Mouse (Mus musculus): ENCODE data around the gene Krtap26-1.

GRCm38 (mm10) chr16:88627566-88627965 is 20.0 kb downstream of the Krtap26-1 start, which contains the start of gene 2310079G19Rik:
- TF ChIP-seq CTCF (IDR thresholded peaks at IDR 0.05; ENCODE audit: low read depth) (no peak), EP300 (IDR thresholded peaks at IDR 0.05; ENCODE audit: low read depth) (no peak)

Measured in liver, postnatal 0 days (tissue).